Mouse (Mus musculus): ENCODE data around the gene Wt1. TPM values are rescaled to one million over a fixed set of nuclear protein-coding genes. Genes with fewer than 3 reads are reported as not detected.

Wt1 gene
- polyA plus RNA-seq, 1 experiment from 2014 or later: 18.3 TPM

GRCm38 (mm10) chr2:105143731-105144130 lies 17.4 kb downstream of the Wt1 start:
- no peak overlapping the region for H3K27ac ChIP-seq (ENCODE audit: low read length)
- ATAC-seq (ENCODE audit: insufficient read depth, low FRiP score): no peak
- peaks cover 11% of the 10 kb centered on the region for H3K27me3 ChIP-seq (ENCODE audit: control insufficient read depth, insufficient read depth, low read length)
- H3K4me3 ChIP-seq (replicated peaks; ENCODE audit: low read length): no peak overlapping the region
- no peaks in the 10 kb centered on the region for H3K9me3 ChIP-seq (replicated peaks; ENCODE audit: control insufficient read depth, low read length)
- no peaks in the 10 kb centered on the region for H3K36me3 ChIP-seq (ENCODE audit: control insufficient read depth, insufficient read depth, low read length)
- WGBS: 94% methylated on average over 14 of the region's 14 CpGs
- no peaks in the 10 kb centered on the region for H3K4me1 ChIP-seq (ENCODE audit: control insufficient read depth, insufficient read depth, low read length)
- no peak overlapping the region for H3K9ac ChIP-seq (ENCODE audit: low read length)
- no peak overlapping the region for H3K4me2 ChIP-seq (ENCODE audit: low read depth, low read length)

GRCm38 (mm10) chr2:105151544-105151943 lies 25.2 kb downstream of the Wt1 start:
- 0 out of 2 replicates have a peak, but pooled peaks cover 3% of the 10 kb centered on the region for H3K9me3 ChIP-seq (replicated peaks; ENCODE audit: control insufficient read depth, low read length)
- 93% methylated on average over 5 of the region's 5 CpGs for WGBS
- no peaks in the 10 kb centered on the region for H3K27me3 ChIP-seq (ENCODE audit: control insufficient read depth, insufficient read depth, low read length)
- H3K4me3 ChIP-seq (replicated peaks; ENCODE audit: low read length): no peak overlapping the region
- H3K27ac ChIP-seq (ENCODE audit: low read length): no peak overlapping the region
- H3K9ac ChIP-seq (ENCODE audit: low read length): no peak overlapping the region
- no peaks in the 10 kb centered on the region for H3K4me1 ChIP-seq (ENCODE audit: control insufficient read depth, insufficient read depth, low read length)
- ATAC-seq (ENCODE audit: insufficient read depth, low FRiP score): no peak
- no peak overlapping the region for H3K4me2 ChIP-seq (ENCODE audit: low read depth, low read length)
- H3K36me3 ChIP-seq (ENCODE audit: control insufficient read depth, insufficient read depth, low read length): no peaks in the 10 kb centered on the region

GRCm38 (mm10) chr2:105153046-105153445 lies 26.7 kb downstream of the Wt1 start:
- Histone ChIP-seq H3K27me3 (ENCODE audit: control insufficient read depth, insufficient read depth, low read length) (no peaks in the 10 kb centered on the region), H3K4me2 (ENCODE audit: low read depth, low read length) (no peak overlapping the region), H3K36me3 (ENCODE audit: control insufficient read depth, insufficient read depth, low read length) (no peaks in the 10 kb centered on the region), H3K4me1 (ENCODE audit: control insufficient read depth, insufficient read depth, low read length) (no peaks in the 10 kb centered on the region), H3K9ac (ENCODE audit: low read length) (no peak overlapping the region), H3K4me3 (replicated peaks; ENCODE audit: low read length) (no peak overlapping the region), H3K9me3 (replicated peaks; ENCODE audit: control insufficient read depth, low read length) (0 out of 2 replicates have a peak, but pooled peaks cover 3% of the 10 kb centered on the region), H3K27ac (ENCODE audit: low read length) (no peak overlapping the region)
- ATAC-seq (ENCODE audit: insufficient read depth, low FRiP score): no peak
- 66% methylated on average over 1 of the region's 1 CpGs for WGBS

DNA sequence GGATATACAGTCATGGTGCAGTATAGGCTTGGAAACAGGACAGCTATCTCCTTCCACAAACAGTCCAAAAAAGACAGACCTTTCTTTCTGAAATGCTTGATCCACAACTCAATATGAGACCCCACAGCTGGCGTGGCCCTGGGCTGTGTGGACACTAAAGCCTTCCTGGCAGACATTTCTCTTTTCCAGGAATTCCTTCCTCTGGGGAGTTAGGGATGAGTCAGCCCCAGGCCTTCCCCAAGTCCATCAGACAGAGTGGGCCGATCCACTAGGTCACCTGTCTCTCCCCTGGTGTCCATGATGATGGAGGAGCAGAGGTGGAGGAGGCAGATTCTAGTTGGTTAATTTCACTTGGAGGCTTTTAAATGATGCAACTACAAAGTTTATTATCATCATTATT lies 34.6 kb downstream of the Wt1 start:
- ATAC-seq (ENCODE audit: insufficient read depth, low FRiP score): no peak
- Histone ChIP-seq H3K4me3 (replicated peaks; ENCODE audit: low read length) (no peak overlapping the region), H3K27me3 (ENCODE audit: control insufficient read depth, insufficient read depth, low read length) (no peaks in the 10 kb centered on the region), H3K9ac (ENCODE audit: low read length) (no peak overlapping the region), H3K27ac (ENCODE audit: low read length) (no peak overlapping the region), H3K36me3 (ENCODE audit: control insufficient read depth, insufficient read depth, low read length) (no peaks in the 10 kb centered on the region), H3K4me2 (ENCODE audit: low read depth, low read length) (no peak overlapping the region), H3K4me1 (ENCODE audit: control insufficient read depth, insufficient read depth, low read length) (no peaks in the 10 kb centered on the region), H3K9me3 (replicated peaks; ENCODE audit: control insufficient read depth, low read length) (no peaks in the 10 kb centered on the region)
- 64% methylated on average over 2 of the region's 2 CpGs for WGBS

- Histone ChIP-seq H3K27me3 (ENCODE audit: control insufficient read depth, insufficient read depth, low read length) (no peaks in the 10 kb centered on the region), H3K4me2 (ENCODE audit: low read depth, low read length) (no peak overlapping the region), H3K4me1 (ENCODE audit: control insufficient read depth, insufficient read depth, low read length) (no peaks in the 10 kb centered on the region), H3K36me3 (ENCODE audit: control insufficient read depth, insufficient read depth, low read length) (no peaks in the 10 kb centered on the region), H3K27ac (ENCODE audit: low read length) (no peak overlapping the region), H3K9ac (ENCODE audit: low read length) (no peak overlapping the region), H3K4me3 (replicated peaks; ENCODE audit: low read length) (no peak overlapping the region), H3K9me3 (replicated peaks; ENCODE audit: control insufficient read depth, low read length) (no peaks in the 10 kb centered on the region)
- no peak for ATAC-seq (ENCODE audit: insufficient read depth, low FRiP score)
- WGBS: 5% methylated on average over 4 of the region's 4 CpGs
Observed at GRCm38 (mm10) chr2:105162763-105163162, 36.4 kb downstream of the Wt1 start.

GRCm38 (mm10) chr2:105168137-105168536 lies 41.8 kb downstream of the Wt1 start:
- 73% methylated on average over 3 of the region's 3 CpGs for WGBS
- Histone ChIP-seq H3K4me2 (ENCODE audit: low read depth, low read length) (no peak overlapping the region), H3K4me3 (replicated peaks; ENCODE audit: low read length) (no peak overlapping the region), H3K4me1 (ENCODE audit: control insufficient read depth, insufficient read depth, low read length) (no peaks in the 10 kb centered on the region), H3K27ac (ENCODE audit: low read length) (no peak overlapping the region), H3K36me3 (ENCODE audit: control insufficient read depth, insufficient read depth, low read length) (no peaks in the 10 kb centered on the region), H3K9ac (ENCODE audit: low read length) (no peak overlapping the region), H3K27me3 (ENCODE audit: control insufficient read depth, insufficient read depth, low read length) (no peaks in the 10 kb centered on the region), H3K9me3 (replicated peaks; ENCODE audit: control insufficient read depth, low read length) (no peaks in the 10 kb centered on the region)
- no peak for ATAC-seq (ENCODE audit: insufficient read depth, low FRiP score)

DNA sequence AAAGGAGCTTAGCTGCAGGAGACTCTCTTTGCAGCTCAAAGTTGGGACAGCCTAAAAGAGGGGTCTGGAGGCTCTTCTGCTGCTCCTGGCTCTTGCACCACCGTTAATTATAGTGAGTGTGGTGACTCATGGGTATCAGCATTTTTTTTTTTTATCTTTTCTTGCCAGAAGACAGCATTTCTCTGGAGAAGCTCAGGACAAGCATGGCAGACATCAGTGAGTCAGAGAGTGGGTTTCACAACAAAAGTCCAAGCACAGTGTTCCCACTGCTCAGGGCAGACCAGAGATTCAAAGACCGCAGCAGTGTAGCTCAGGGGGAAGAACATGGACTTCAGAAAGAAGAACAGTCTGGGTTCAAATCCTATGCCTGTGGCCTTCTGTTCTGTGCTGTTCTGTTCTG lies 47.9 kb downstream of the Wt1 start:
- Histone ChIP-seq H3K9ac (ENCODE audit: low read length) (no peak overlapping the region), H3K4me2 (ENCODE audit: low read depth, low read length) (no peak overlapping the region), H3K9me3 (replicated peaks; ENCODE audit: control insufficient read depth, low read length) (0 out of 2 replicates have a peak, but pooled peaks cover 6% of the 10 kb centered on the region), H3K27me3 (ENCODE audit: control insufficient read depth, insufficient read depth, low read length) (no peaks in the 10 kb centered on the region), H3K4me3 (replicated peaks; ENCODE audit: low read length) (no peak overlapping the region), H3K36me3 (ENCODE audit: control insufficient read depth, insufficient read depth, low read length) (no peaks in the 10 kb centered on the region), H3K27ac (ENCODE audit: low read length) (no peak overlapping the region), H3K4me1 (ENCODE audit: control insufficient read depth, insufficient read depth, low read length) (no peaks in the 10 kb centered on the region)
- 74% methylated on average over 2 of the region's 2 CpGs for WGBS
- no peak for ATAC-seq (ENCODE audit: insufficient read depth, low FRiP score)

GRCm38 (mm10) chr2:105178871-105179270 lies 52.5 kb downstream of the Wt1 start:
- H3K4me2 ChIP-seq (ENCODE audit: low read depth, low read length): no peak overlapping the region
- no peak overlapping the region for H3K4me3 ChIP-seq (replicated peaks; ENCODE audit: low read length)
- no peaks in the 10 kb centered on the region for H3K36me3 ChIP-seq (ENCODE audit: control insufficient read depth, insufficient read depth, low read length)
- no peaks in the 10 kb centered on the region for H3K27me3 ChIP-seq (ENCODE audit: control insufficient read depth, insufficient read depth, low read length)
- ATAC-seq (ENCODE audit: insufficient read depth, low FRiP score): no peak
- no peak overlapping the region for H3K9ac ChIP-seq (ENCODE audit: low read length)
- no peak overlapping the region for H3K27ac ChIP-seq (ENCODE audit: low read length)
- 83% methylated on average over 12 of the region's 12 CpGs for WGBS
- H3K4me1 ChIP-seq (ENCODE audit: control insufficient read depth, insufficient read depth, low read length): no peaks in the 10 kb centered on the region
- H3K9me3 ChIP-seq (replicated peaks; ENCODE audit: control insufficient read depth, low read length): 0 out of 2 replicates have a peak, but pooled peaks cover 6% of the 10 kb centered on the region

GRCm38 (mm10) chr2:105182501-105182900 lies 56.2 kb downstream of the Wt1 start:
- no peak for ATAC-seq (ENCODE audit: insufficient read depth, low FRiP score)
- Histone ChIP-seq H3K9me3 (replicated peaks; ENCODE audit: control insufficient read depth, low read length) (no peaks in the 10 kb centered on the region), H3K4me2 (ENCODE audit: low read depth, low read length) (no peak overlapping the region), H3K9ac (ENCODE audit: low read length) (no peak overlapping the region), H3K27me3 (ENCODE audit: control insufficient read depth, insufficient read depth, low read length) (no peaks in the 10 kb centered on the region), H3K27ac (ENCODE audit: low read length) (no peak overlapping the region), H3K4me1 (ENCODE audit: control insufficient read depth, insufficient read depth, low read length) (no peaks in the 10 kb centered on the region), H3K36me3 (ENCODE audit: control insufficient read depth, insufficient read depth, low read length) (no peaks in the 10 kb centered on the region), H3K4me3 (replicated peaks; ENCODE audit: low read length) (no peak overlapping the region)
- 30% methylated on average over 6 of the region's 6 CpGs for WGBS

DNA sequence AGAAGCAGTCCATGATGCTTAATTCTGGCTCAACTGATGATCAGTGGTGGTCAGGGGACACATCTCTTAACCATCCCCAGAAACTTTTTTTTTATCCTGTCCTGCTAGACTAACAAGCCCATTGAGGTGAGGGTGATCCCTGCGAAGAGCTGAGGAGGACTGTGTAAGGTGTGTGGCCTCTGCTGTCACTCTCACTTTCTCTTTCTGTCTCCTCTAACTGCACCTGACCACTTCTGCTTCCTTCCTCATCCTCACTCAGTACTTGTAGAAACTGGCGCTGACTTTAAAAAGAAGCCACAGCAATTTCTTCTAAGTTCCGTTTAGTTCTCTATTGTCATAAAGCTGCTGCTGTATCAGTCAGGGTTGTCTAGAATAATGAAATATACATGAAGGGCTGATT lies 58.8 kb downstream of the Wt1 start:
- H3K27ac ChIP-seq (ENCODE audit: low read length): no peak overlapping the region
- H3K9me3 ChIP-seq (replicated peaks; ENCODE audit: control insufficient read depth, low read length): no peaks in the 10 kb centered on the region
- H3K36me3 ChIP-seq (ENCODE audit: control insufficient read depth, insufficient read depth, low read length): no peaks in the 10 kb centered on the region
- H3K27me3 ChIP-seq (ENCODE audit: control insufficient read depth, insufficient read depth, low read length): no peaks in the 10 kb centered on the region
- WGBS: 81% methylated on average over 3 of the region's 3 CpGs
- no peak for ATAC-seq (ENCODE audit: insufficient read depth, low FRiP score)
- H3K4me2 ChIP-seq (ENCODE audit: low read depth, low read length): no peak overlapping the region
- no peaks in the 10 kb centered on the region for H3K4me1 ChIP-seq (ENCODE audit: control insufficient read depth, insufficient read depth, low read length)
- H3K9ac ChIP-seq (ENCODE audit: low read length): no peak overlapping the region
- no peak overlapping the region for H3K4me3 ChIP-seq (replicated peaks; ENCODE audit: low read length)
